Mouse (Mus musculus) liver, postnatal 0 days (tissue): ENCODE data around the gene Rer1.
A peak's percentile ranks its signal among the peaks of the same experiment; 100 is the strongest.

Source experiments
- CTCF ChIP-seq: sonication (generic); IDR thresholded peaks from 2 replicates; pipeline ENCODE4 v1.5.1; 2016; ENCODE audit warnings: antibody characterized with exemption, low read depth
- EP300 ChIP-seq: IDR thresholded peaks from 2 replicates; pipeline ENCODE4 v1.6.1; 2016; ENCODE audit warnings: antibody characterized with exemption, low read depth, mild to moderate bottlenecking

DNA sequence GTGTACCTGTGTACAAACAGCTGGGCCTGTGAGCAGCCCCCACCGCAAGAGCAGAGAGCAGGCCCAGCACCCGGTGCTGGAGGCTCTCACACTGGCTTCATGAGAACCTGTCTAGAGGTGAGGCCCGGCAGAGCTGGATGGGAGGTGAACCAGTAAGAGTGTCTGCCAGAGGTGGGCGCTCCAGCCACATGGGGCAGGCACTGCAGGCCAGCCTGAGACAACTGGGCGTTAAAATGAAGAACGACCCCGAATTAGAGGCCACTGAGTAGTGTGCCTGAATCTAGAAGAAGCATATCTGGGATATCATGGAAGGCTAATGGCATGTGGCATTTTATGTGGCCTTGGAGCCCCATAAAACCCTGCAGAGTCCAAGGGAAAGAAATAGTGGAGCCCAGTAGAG is 33.9 kb upstream of the Rer1 start:
- peak; percentile 36 for TF ChIP-seq CTCF
- no peak for TF ChIP-seq EP300
